Mouse (Mus musculus) neural tube, embryonic 14.5 days (tissue): ENCODE data around the gene Ifi27l2b. TPM values are rescaled to one million over a fixed set of nuclear protein-coding genes. Genes with fewer than 3 reads are reported as not detected.

Experiments used
- ATAC-seq: fragments of 200-750 bp; cut with Nextera tagmentation; 2 replicates; pipeline ENCODE4 v1.8.0; 2017; ENCODE audit warnings: low read depth, mild to moderate bottlenecking, moderate TSS enrichment, moderate library complexity
- H3K27ac ChIP-seq: fragments of 300-500 bp; sonication (generic); 2 replicates; pipeline ENCODE4 v1.5.1; 2014; ENCODE audit warnings: low read depth, mild to moderate bottlenecking, control low read depth, low read length, moderate library complexity, mixed read lengths
- H3K27me3 ChIP-seq: fragments of 300-500 bp; sonication (generic); 2 replicates; pipeline ENCODE4 v1.6.1; 2014; ENCODE audit warnings: low read length; ENCODE audit not compliant: control insufficient read depth, insufficient read depth
- H3K36me3 ChIP-seq: fragments of 300-500 bp; sonication (generic); 2 replicates; pipeline ENCODE4 v1.6.1; 2014; ENCODE audit warnings: low read length, mixed read lengths; ENCODE audit not compliant: control insufficient read depth, insufficient read depth
- H3K4me1 ChIP-seq: fragments of 300-500 bp; sonication (generic); 2 replicates; pipeline ENCODE4 v1.6.1; 2014; ENCODE audit warnings: low read length; ENCODE audit not compliant: control insufficient read depth, insufficient read depth
- H3K4me2 ChIP-seq: fragments of 300-500 bp; sonication (generic); 2 replicates; pipeline ENCODE4 v1.6.1; 2014; ENCODE audit warnings: mild to moderate bottlenecking, low read depth, low read length, control low read depth
- H3K4me3 ChIP-seq: fragments of 300-500 bp; sonication (generic); 2 replicates; pipeline ENCODE4 v1.5.1; 2014; ENCODE audit warnings: low read depth, low read length, control low read depth, mixed read lengths
- H3K9ac ChIP-seq: fragments of 300-500 bp; sonication (generic); replicated peaks from 2 replicates; pipeline ENCODE4 v1.6.1; 2014; ENCODE audit warnings: low read depth, mild to moderate bottlenecking, control low read depth, low read length, mixed read lengths
- H3K9me3 ChIP-seq: fragments of 300-500 bp; sonication (generic); 2 replicates; pipeline ENCODE4 v1.6.1; 2016; ENCODE audit warnings: low read length; ENCODE audit not compliant: control insufficient read depth
- WGBS: fragments of 180-500 bp; shearing (Covaris S2); extraction: QIAGEN DNeasy Blood & Tissue Kit; methylation state at CpG from one replicate; pipeline ENCODE4 v1.1.7; 2014; 5-methylcytosine and 5-hydroxymethylcytosine counted together
- polyA plus RNA-seq: library from polyadenylated mRNA; unstranded; fragments of >200 nt; fragmentation: Nextera tagmentation; extraction: Ambion mirVana; gene quantifications from 2 replicates; pipeline ENCODE4 v1.2.1, GENCODE M21; 2014

The Ifi27l2b gene
- polyA plus RNA-seq, 1 experiment from 2014 or later, result not detected

- Histone ChIP-seq H3K4me1 (peaks cover 32% of the 10 kb centered on the region), H3K4me2 (peak within 1 kb of the TSS; percentile 98), H3K36me3 (peaks cover 9% of the 10 kb centered on the region; the same call in 1 of the 2 replicates), H3K27ac (peak within 1 kb of the TSS; percentile 73), H3K4me3 (peak within 1 kb of the TSS; percentile 75), H3K27me3 (no peaks in the 10 kb centered on the region), H3K9me3 (no peaks in the 10 kb centered on the region), H3K9ac (peak within 1 kb of the TSS; percentile 76)
- peak; percentile 100 for ATAC-seq
- 2% methylated on average over 33 of the region's 33 CpGs for WGBS
Observed at GRCm38 (mm10) chr12:103425729-103426470, 31.1 kb downstream of the Ifi27l2b start, which contains the start of gene Ddx24. TSS of gene Ddx24 (minus strand) at chr12:103425830.

- WGBS, result 10% methylated on average over 33 of the region's 33 CpGs
- Histone ChIP-seq H3K4me3 (peak overlapping the region; percentile 75), H3K4me2 (peak overlapping the region; percentile 98), H3K27me3 (no peaks in the 10 kb centered on the region), H3K9ac (peak overlapping the region; percentile 76), H3K4me1 (peaks cover 32% of the 10 kb centered on the region), H3K36me3 (peaks cover 9% of the 10 kb centered on the region; the same call in 1 of the 2 replicates), H3K9me3 (no peaks in the 10 kb centered on the region), H3K27ac (peak overlapping the region; percentile 73)
- ATAC-seq, result no peak; the same call in 1 of the 2 replicates
Observed at GRCm38 (mm10) chr12:103425016-103425728, 31.9 kb downstream of the Ifi27l2b start.

GRCm38 (mm10) chr12:103408144-103408543 is 48.9 kb downstream of the Ifi27l2b start:
- WGBS, result 95% methylated on average over 10 of the region's 10 CpGs
- H3K4me3 ChIP-seq, result no peak overlapping the region
- H3K9ac ChIP-seq, result no peak overlapping the region
- no peaks in the 10 kb centered on the region for H3K9me3 ChIP-seq
- no peak for ATAC-seq
- H3K27ac ChIP-seq, result no peak overlapping the region
- H3K4me1 ChIP-seq, result no peaks in the 10 kb centered on the region
- no peaks in the 10 kb centered on the region for H3K27me3 ChIP-seq
- peaks cover 70% of the 10 kb centered on the region for H3K36me3 ChIP-seq
- H3K4me2 ChIP-seq, result no peak overlapping the region

GRCm38 (mm10) chr12:103407720-103408119 is 49.3 kb downstream of the Ifi27l2b start, which contains the start of gene 9330161L09Rik:
TSS of gene 9330161L09Rik (minus strand) at chr12:103407820.
- Histone ChIP-seq H3K9ac (no peak within 1 kb of the TSS), H3K4me2 (no peak within 1 kb of the TSS), H3K9me3 (no peaks in the 10 kb centered on the region), H3K36me3 (peaks cover 66% of the 10 kb centered on the region), H3K4me1 (no peaks in the 10 kb centered on the region), H3K27ac (no peak within 1 kb of the TSS), H3K27me3 (no peaks in the 10 kb centered on the region), H3K4me3 (no peak within 1 kb of the TSS)
- 97% methylated on average over 4 of the region's 4 CpGs for WGBS
- ATAC-seq, result no peak

- Histone ChIP-seq H3K4me1 (no peaks in the 10 kb centered on the region), H3K9ac (no peak overlapping the region), H3K9me3 (no peaks in the 10 kb centered on the region), H3K27me3 (no peaks in the 10 kb centered on the region), H3K27ac (no peak overlapping the region), H3K4me2 (no peak overlapping the region), H3K36me3 (peaks cover 38% of the 10 kb centered on the region), H3K4me3 (no peak overlapping the region)
- no peak for ATAC-seq
- 91% methylated on average over 18 of the region's 18 CpGs for WGBS
Observed at GRCm38 (mm10) chr12:103404131-103404530, 52.9 kb downstream of the Ifi27l2b start.

Other genes with a start within 250 kb of the Ifi27l2b start
- 1.6 and 2.4 TPM in 2 replicates for gene Prima1, start 215.1 kb downstream of the Ifi27l2b start, polyA plus RNA-seq
- gene Fam181a, start 146.2 kb downstream of the Ifi27l2b start, polyA plus RNA-seq, result 6.8 and 10.6 TPM in 2 replicates
- gene Asb2, start 101.2 kb downstream of the Ifi27l2b start, polyA plus RNA-seq, result 0.90 and 2.3 TPM in 2 replicates
- gene Otub2, start 68.5 kb downstream of the Ifi27l2b start, polyA plus RNA-seq, result 27.1 and 27.6 TPM in 2 replicates
- gene 9330161L09Rik, start 49.4 kb downstream of the Ifi27l2b start, polyA plus RNA-seq, result 1.7 and 1.8 TPM in 2 replicates
- 152 and 160 TPM in 2 replicates for gene Ddx24, start 31.4 kb downstream of the Ifi27l2b start, polyA plus RNA-seq
- gene Ifi27, start 23.0 kb downstream of the Ifi27l2b start, polyA plus RNA-seq, result 3.6 and 10.9 TPM in 2 replicates
- gene Ifi27l2a, start 13.5 kb downstream of the Ifi27l2b start, polyA plus RNA-seq, result 4.9 TPM in 1 of 2 replicates, not detected in the other
- 3.8 and 4.3 TPM in 2 replicates for gene Ppp4r4, start 75.1 kb upstream of the Ifi27l2b start, polyA plus RNA-seq
- gene Serpina10, start 174.2 kb upstream of the Ifi27l2b start, polyA plus RNA-seq, result 0.18 TPM in 1 of 2 replicates, not detected in the other
- gene Serpina6, start 200.0 kb upstream of the Ifi27l2b start, polyA plus RNA-seq, result 0.79 and 1.1 TPM in 2 replicates
- gene Serpina16, start 218.9 kb upstream of the Ifi27l2b start, polyA plus RNA-seq, result not detected in 2 replicates
- not detected in 2 replicates for gene Serpina1f, start 238.3 kb upstream of the Ifi27l2b start, polyA plus RNA-seq